Mouse (Mus musculus): ENCODE measurements at regions not wholly inside any gene's neighbourhood (a gene's known extent, or its start where the extent isn't known, plus 50 kb on each side); places are given as distances from the start of the nearest gene placed in this dataset.

- TF ChIP-seq GATA4 (IDR thresholded peaks at IDR 0.05; ENCODE audit: insufficient replicate concordance, low read length) = no peak
Observed at GRCm38 (mm10) chr13:112212391-112212790, 75.9 kb upstream of the Ankrd55 start.

DNA sequence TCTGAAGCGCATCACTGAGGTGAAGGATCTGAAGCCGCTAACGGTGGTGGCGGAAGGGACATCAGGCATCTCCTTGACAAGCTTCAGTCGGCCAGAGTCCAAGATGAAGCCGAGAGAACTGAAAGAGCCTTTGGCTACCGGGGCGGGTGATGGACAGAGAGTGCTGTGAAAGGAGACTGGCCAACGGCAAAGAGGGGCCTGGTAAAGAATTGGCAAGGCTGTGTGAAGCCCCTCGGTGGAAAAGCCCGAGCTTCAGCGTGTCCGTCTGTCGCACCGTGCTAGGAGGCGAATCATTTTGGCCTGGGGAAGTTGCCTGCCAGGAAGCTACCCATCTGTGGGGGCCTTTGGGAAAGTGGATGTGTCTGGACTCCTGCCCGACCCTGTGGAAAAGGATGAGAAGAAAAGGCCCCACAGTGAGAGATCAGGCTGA, 74.6 kb upstream of the Ankrd55 start:
- TF ChIP-seq GATA4 (IDR thresholded peaks at IDR 0.05; ENCODE audit: insufficient replicate concordance, low read length) = no peak

- TF ChIP-seq GATA4 (IDR thresholded peaks at IDR 0.05; ENCODE audit: insufficient replicate concordance, low read length) = no peak
Observed at GRCm38 (mm10) chr13:112216084-112216483, 72.2 kb upstream of the Ankrd55 start.

DNA sequence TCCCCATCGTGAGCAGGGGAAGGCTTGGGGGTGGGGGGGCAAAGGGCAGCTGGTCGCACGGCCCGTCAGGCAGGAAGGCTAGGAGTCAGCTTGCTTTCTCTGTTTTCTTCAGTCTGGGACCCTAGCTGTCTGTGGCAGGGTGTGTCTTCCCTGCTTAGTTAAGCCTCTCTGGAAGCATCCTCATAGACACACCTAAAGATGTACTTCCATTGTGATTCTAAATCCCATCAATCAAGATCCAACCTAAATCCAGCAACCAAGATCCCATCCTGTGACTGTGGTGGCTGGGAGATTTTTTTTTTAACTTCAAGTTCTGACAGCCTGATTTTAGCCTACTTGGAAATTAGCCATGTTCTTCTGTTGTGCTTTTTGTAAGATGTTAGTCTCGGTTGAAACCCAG, 69.9 kb upstream of the Ankrd55 start:
- no peak for TF ChIP-seq GATA4 (IDR thresholded peaks at IDR 0.05; ENCODE audit: insufficient replicate concordance, low read length)

- TF ChIP-seq GATA4 (IDR thresholded peaks at IDR 0.05; ENCODE audit: insufficient replicate concordance, low read length) = no peak
Observed at GRCm38 (mm10) chr13:112220184-112220583, 68.1 kb upstream of the Ankrd55 start.

GRCm38 (mm10) chr13:112223616-112224015, 64.6 kb upstream of the Ankrd55 start:
- TF ChIP-seq GATA4 (IDR thresholded peaks at IDR 0.05; ENCODE audit: insufficient replicate concordance, low read length) = no peak

DNA sequence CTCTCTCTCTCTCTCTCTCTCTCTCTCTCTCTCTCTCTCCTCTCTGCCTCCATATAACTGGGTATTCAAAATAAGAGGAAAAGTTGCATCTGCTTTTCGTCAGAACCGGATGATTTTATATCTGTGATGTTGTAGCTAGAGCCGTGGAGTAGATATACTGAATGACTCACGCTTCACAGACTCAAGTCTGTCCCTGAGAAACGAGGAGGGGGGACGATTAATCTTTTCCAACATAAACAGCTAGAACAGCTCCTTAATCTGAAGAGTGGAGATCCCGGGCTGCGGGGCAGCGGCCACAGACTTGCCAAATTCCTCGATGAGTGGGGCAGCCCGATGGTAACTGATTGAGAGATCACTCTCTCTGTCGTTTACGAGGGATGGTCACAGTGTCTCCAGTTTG, 60.5 kb upstream of the Ankrd55 start:
- TF ChIP-seq GATA4 (IDR thresholded peaks at IDR 0.05; ENCODE audit: insufficient replicate concordance, low read length) = no peak

- TF ChIP-seq GATA4 (IDR thresholded peaks at IDR 0.05; ENCODE audit: insufficient replicate concordance, low read length) = no peak
Observed at GRCm38 (mm10) chr13:112228846-112229245, 59.4 kb upstream of the Ankrd55 start.

GRCm38 (mm10) chr13:112230176-112230575, 58.1 kb upstream of the Ankrd55 start:
- no peak for TF ChIP-seq GATA4 (IDR thresholded peaks at IDR 0.05; ENCODE audit: insufficient replicate concordance, low read length)

GRCm38 (mm10) chr13:112234695-112235094, 53.6 kb upstream of the Ankrd55 start:
- no peak for TF ChIP-seq GATA4 (IDR thresholded peaks at IDR 0.05; ENCODE audit: insufficient replicate concordance, low read length)

GRCm38 (mm10) chr13:112236956-112237355, 51.3 kb upstream of the Ankrd55 start:
- no peak for TF ChIP-seq GATA4 (IDR thresholded peaks at IDR 0.05; ENCODE audit: insufficient replicate concordance, low read length)

DNA sequence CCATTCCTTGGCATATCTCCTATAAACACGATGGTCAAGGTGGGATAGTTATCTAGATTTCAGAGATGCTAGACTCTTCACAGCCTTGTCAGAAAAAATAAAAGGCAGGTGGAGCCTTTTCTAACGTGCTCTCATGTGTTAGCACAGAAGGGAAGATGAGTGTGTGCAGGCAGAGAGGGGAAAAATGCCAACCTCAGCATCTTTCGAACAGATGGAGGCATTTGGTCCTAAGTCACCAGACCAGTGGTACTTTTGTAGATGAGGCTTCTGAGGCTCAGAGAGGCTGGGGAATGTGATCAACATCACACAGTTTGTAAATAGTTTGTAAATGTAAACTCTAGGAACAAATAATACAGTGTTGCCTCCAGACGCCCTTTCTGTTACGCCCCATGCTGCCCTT, 50.9 kb upstream of the Ankrd55 start:
- no peak for TF ChIP-seq GATA4 (IDR thresholded peaks at IDR 0.05; ENCODE audit: insufficient replicate concordance, low read length)

- TF ChIP-seq GATA4 (IDR thresholded peaks at IDR 0.05; ENCODE audit: insufficient replicate concordance, low read length) = no peak
Observed at GRCm38 (mm10) chr13:112237917-112238316, 50.3 kb upstream of the Ankrd55 start.

All from liver, adult (tissue).